Mouse (Mus musculus) heart, embryonic 15.5 days (tissue): ENCODE data around the gene Mrtfb. TPM values are rescaled to one million over a fixed set of nuclear protein-coding genes. Genes with fewer than 3 reads are reported as not detected.
A peak's percentile ranks its signal among the peaks of the same experiment; 100 is the strongest.

ENCODE experiments used
- ATAC-seq: fragments of 200-750 bp; cut with Nextera tagmentation; replicated peaks from 2 replicates; pipeline ENCODE4 v1.8.0; 2017; ENCODE audit warnings: low read depth, moderate TSS enrichment; ENCODE audit not compliant: insufficient number of reproducible peaks, insufficient read depth, low FRiP score
- H3K27ac ChIP-seq: fragments of 300-500 bp; sonication (generic); 2 replicates; pipeline ENCODE4 v1.5.1; 2015; ENCODE audit warnings: mild to moderate bottlenecking, inconsistent platforms
- H3K27me3 ChIP-seq: fragments of 300-500 bp; sonication (generic); 2 replicates; pipeline ENCODE4 v1.6.1; 2015; ENCODE audit warnings: inconsistent platforms
- H3K36me3 ChIP-seq: fragments of 300-500 bp; sonication (generic); 2 replicates; pipeline ENCODE4 v1.6.1; 2015; ENCODE audit warnings: mild to moderate bottlenecking, inconsistent platforms
- H3K4me1 ChIP-seq: fragments of 300-500 bp; sonication (generic); replicated peaks from 2 replicates; pipeline ENCODE4 v1.6.1; 2015; ENCODE audit warnings: inconsistent platforms
- H3K4me2 ChIP-seq: fragments of 300-500 bp; sonication (generic); 2 replicates; pipeline ENCODE4 v1.6.1; 2015; ENCODE audit warnings: inconsistent platforms, mild to moderate bottlenecking, moderate library complexity
- H3K4me3 ChIP-seq: fragments of 300-500 bp; sonication (generic); 2 replicates; pipeline ENCODE4 v1.5.1; 2015; ENCODE audit warnings: mild to moderate bottlenecking, inconsistent platforms
- H3K9ac ChIP-seq: fragments of 300-500 bp; sonication (generic); 2 replicates; pipeline ENCODE4 v1.6.1; 2015; ENCODE audit warnings: mild to moderate bottlenecking, inconsistent platforms
- H3K9me3 ChIP-seq: fragments of 300-500 bp; sonication (generic); replicated peaks from 2 replicates; pipeline ENCODE4 v1.6.1; 2016; ENCODE audit warnings: inconsistent platforms
- WGBS: fragments of 180-500 bp; shearing (Covaris S2); methylation state at CpG from one replicate; pipeline ENCODE4 v1.1.7; 2015; ENCODE audit warnings: mixed read lengths; 5-methylcytosine and 5-hydroxymethylcytosine counted together
- microRNA counts: library from miRNA; unstranded; fragments of <30 nt; microRNA quantifications from one replicate; lab custom pipeline; 2016
- microRNA-seq: library from miRNA; unstranded; fragments of <30 nt; microRNA quantifications from one replicate; pipeline ENCODE4, GENCODE M21; 2016
- polyA plus RNA-seq: library from polyadenylated mRNA; unstranded; fragments of >200 nt; fragmentation: Nextera tagmentation; extraction: Ambion mirVana; gene quantifications from 2 replicates; pipeline ENCODE4 v1.2.1, GENCODE M21; 2015

The Mrtfb gene
- polyA plus RNA-seq, 1 experiment from 2014 or later = 14.0 TPM

DNA sequence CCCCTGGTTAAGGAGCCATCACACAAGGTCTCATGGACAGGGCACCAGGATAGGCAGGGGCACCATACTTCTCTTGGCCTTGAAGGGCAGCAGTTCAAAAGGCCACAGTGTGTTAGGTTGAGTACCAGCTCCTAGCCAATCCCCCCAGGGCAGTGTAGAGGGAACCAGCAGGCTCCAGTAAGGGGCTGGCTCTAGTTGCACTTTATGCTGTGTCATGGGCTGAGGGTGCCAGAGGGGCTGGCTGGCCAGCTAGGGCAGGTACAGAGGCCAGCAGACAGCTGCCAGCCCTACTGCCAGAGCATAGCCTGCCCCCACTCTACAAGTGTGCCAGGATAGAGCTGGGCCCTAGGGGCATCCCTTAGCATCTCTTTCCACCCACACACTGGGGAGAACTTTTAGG lies 199.3 kb downstream of the Mrtfb start:
- Histone ChIP-seq H3K36me3 (no peaks in the 10 kb centered on the region), H3K27ac (no peak overlapping the region), H3K4me1 (0 out of 2 replicates have a peak, but pooled peaks cover 4% of the 10 kb centered on the region), H3K27me3 (no peaks in the 10 kb centered on the region), H3K9me3 (no peaks in the 10 kb centered on the region), H3K4me3 (no peak overlapping the region), H3K4me2 (no peak overlapping the region), H3K9ac (no peak overlapping the region)
- no peak for ATAC-seq

DNA sequence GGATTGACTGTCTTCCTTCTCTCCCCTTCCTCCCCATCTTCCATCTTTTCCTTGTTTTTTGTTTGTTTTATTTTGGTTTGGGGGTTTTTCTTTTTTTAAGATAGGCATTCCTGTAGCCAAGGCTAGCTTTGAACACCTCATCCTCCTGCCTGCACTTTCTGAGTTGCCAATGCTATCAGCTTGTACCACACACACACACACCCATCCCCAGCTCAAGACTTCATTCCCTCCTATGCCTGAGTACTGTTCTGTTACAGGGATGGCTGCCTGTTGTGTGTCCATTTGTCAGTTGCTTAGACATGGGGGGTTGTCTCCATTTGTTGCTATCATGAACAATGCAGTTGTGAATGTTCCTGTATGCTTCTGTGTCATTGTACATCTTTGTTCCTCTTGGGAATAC lies 202.3 kb downstream of the Mrtfb start:
- H3K4me3 ChIP-seq = no peak overlapping the region
- H3K27ac ChIP-seq = no peak overlapping the region
- no peaks in the 10 kb centered on the region for H3K4me1 ChIP-seq
- no peaks in the 10 kb centered on the region for H3K36me3 ChIP-seq
- no peak overlapping the region for H3K4me2 ChIP-seq
- ATAC-seq = no peak
- no peaks in the 10 kb centered on the region for H3K27me3 ChIP-seq
- no peaks in the 10 kb centered on the region for H3K9me3 ChIP-seq
- H3K9ac ChIP-seq = no peak overlapping the region

DNA sequence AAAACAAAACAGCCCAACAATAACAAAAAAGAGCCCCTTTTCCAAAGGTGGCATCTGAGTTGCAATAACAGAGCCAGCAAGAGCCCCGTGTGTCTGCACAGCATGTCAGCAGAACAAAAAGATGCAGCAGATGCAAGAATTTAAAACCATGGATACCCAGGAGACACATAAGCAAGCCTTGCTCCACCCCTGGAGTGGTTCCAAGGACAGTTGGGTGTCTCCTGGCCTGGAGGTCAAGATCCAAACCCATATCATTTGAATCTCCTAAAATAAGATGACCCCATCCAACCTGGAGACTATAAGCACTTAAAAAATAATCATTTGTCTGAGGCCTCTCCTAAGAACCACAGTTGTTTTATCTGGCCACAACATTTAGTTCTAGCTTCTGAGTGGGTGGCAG lies 203.8 kb downstream of the Mrtfb start:
- WGBS = 87% methylated on average over 1 of the region's 1 CpGs

DNA sequence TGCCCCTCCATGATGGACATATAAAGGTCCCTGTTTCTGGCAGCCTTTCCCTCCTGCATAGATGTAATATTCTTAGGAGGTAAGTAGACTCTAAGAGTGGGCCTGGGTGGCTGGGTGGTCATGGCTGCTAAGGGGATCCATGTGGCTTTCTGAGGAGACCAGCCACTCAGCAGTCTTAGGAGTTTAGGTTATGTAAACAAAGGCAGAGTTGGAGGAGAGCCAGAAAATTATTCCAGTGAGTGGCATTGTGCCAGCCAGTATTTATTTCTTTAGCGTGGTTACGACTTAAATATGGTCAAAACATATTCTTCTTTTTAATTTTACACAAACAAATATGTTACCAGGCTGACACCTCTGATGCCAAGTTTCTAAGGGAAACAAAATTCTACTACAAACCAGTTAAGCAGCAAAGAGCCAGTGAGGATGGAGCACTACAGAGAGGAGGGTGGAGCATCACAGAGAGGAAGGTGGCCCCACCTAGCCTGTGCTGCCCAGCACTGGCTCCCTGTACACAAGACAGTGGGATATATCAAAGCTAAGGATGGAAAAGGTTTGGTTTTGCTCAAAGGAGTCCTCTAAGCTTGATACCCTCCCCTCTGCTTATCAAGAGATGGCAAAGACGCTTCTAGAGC lies 204.6 kb downstream of the Mrtfb start:
- Histone ChIP-seq H3K4me3 (no peak overlapping the region), H3K4me1 (no peaks in the 10 kb centered on the region), H3K9me3 (no peaks in the 10 kb centered on the region), H3K27ac (no peak overlapping the region), H3K4me2 (no peak overlapping the region), H3K9ac (no peak overlapping the region), H3K36me3 (no peaks in the 10 kb centered on the region), H3K27me3 (no peaks in the 10 kb centered on the region)
- WGBS = 68% methylated on average over 3 of the region's 3 CpGs
- ATAC-seq = no peak

More for the DNA sequence above, 203.8 kb downstream of the Mrtfb start:
- Histone ChIP-seq H3K4me1 (no peaks in the 10 kb centered on the region), H3K9ac (no peak overlapping the region), H3K4me2 (no peak overlapping the region), H3K27ac (no peak overlapping the region), H3K9me3 (no peaks in the 10 kb centered on the region), H3K4me3 (no peak overlapping the region), H3K27me3 (no peaks in the 10 kb centered on the region), H3K36me3 (no peaks in the 10 kb centered on the region)
- ATAC-seq = no peak

DNA sequence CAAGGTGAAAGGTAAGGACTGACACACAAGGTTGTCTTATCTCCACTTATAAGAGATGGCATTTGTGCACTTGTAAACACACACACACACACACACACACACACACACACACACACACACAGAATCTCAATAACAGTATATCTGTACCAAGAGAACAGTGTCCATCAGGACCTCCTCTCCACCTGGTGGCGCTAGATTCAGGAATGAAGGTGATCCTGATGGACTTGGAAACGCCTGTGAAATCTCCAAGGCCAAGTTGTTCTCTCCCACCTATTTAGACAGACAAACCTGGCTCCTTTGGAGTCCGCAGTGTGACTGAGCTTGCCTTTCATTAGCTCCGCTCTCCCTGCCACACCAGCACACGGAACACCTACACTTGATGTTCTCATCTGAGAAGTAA lies 208.4 kb downstream of the Mrtfb start:
- no peaks in the 10 kb centered on the region for H3K9me3 ChIP-seq
- H3K27ac ChIP-seq = no peak overlapping the region
- no peaks in the 10 kb centered on the region for H3K4me1 ChIP-seq
- H3K36me3 ChIP-seq = no peaks in the 10 kb centered on the region
- no peak overlapping the region for H3K4me2 ChIP-seq
- WGBS = 76% methylated on average over 5 of the region's 5 CpGs
- H3K27me3 ChIP-seq = no peaks in the 10 kb centered on the region
- H3K4me3 ChIP-seq = no peak overlapping the region
- no peak overlapping the region for H3K9ac ChIP-seq
- no peak for ATAC-seq

MicroRNAs within 50 kb of the gene (microRNA counts, 519-probe panel; counts per million panel counts)
- 2,728 counts per million, percentile 65 among the panel's probes with 10 or more counts for microRNA mmu-miR-193b (lab: Ali Mortazavi, UCI)

Small RNA genes lying within 50 kb of the gene (microRNA-seq; reads per million reads assigned to microRNA genes)
- gene Mir193b = 47.3 reads per million, percentile 41 among the genes with 10 or more reads in this experiment
- 1.1 reads per million for gene Mir365-1

Other genes with a start within 250 kb of the Mrtfb start
- 7.0 and 9.2 TPM in 2 replicates for gene Ercc4, start 146.8 kb upstream of the Mrtfb start, polyA plus RNA-seq